Mouse (Mus musculus) brain, embryonic 14.5 days (tissue): ENCODE results near the gene Vamp1. TPM values are rescaled to one million over a fixed set of nuclear protein-coding genes. Genes with fewer than 3 reads are reported as not detected.

Experiments
- DNase-seq: peaks from one replicate; pipeline ENCODE4 v3.0.0-alpha.2; 2011; ENCODE audit warnings: low read depth
- CTCF ChIP-seq: fragments of 200-500 bp; IDR thresholded peaks from 2 replicates; pipeline ENCODE4 v1.5.1; 2012; ENCODE audit warnings: inconsistent platforms, mild to moderate bottlenecking, moderate library complexity, borderline replicate concordance; ENCODE audit not compliant: insufficient read depth, insufficient read length; ENCODE audit errors: extremely low read depth
- POLR2A ChIP-seq: fragments of 200-500 bp; IDR thresholded peaks from 2 replicates; pipeline ENCODE4 v1.6.1; 2012; ENCODE audit warnings: mild to moderate bottlenecking, inconsistent platforms, borderline replicate concordance; ENCODE audit not compliant: poor library complexity, insufficient read depth, insufficient read length, severe bottlenecking; ENCODE audit errors: extremely low read depth
- polyA plus RNA-seq: library from polyadenylated mRNA; depleted of rRNA; stranded (reverse); fragments of >200 nt; gene quantifications from 2 replicates; pipeline ENCODE4 v1.2.3, GENCODE M21; 2012; rRNA removed

The Vamp1 gene
- 19.9 and 22.3 TPM in 2 replicates for polyA plus RNA-seq

GRCm38 (mm10) chr6:125215148-125215954, at the start of gene Vamp1:
TSS of gene Vamp1 (plus strand) at chr6:125215551.
- TF ChIP-seq POLR2A = peak; percentile 75; the same call in 1 of the 2 replicates
- no peak for TF ChIP-seq CTCF
- DNase-seq = peak; percentile 99

- TF ChIP-seq POLR2A = no peak
- TF ChIP-seq CTCF = no peak
- DNase-seq = peak; percentile 74
Observed at GRCm38 (mm10) chr6:125166051-125166751, 49.1 kb upstream of the Vamp1 start, which contains the start of gene Gapdh. TSS of gene Gapdh (minus strand) at chr6:125166467.

GRCm38 (mm10) chr6:125166861-125167650, 48.3 kb upstream of the Vamp1 start:
- TF ChIP-seq POLR2A (no peak), CTCF (no peak)
- peak; percentile 75 for DNase-seq

GRCm38 (mm10) chr6:125168086-125168485, 47.3 kb upstream of the Vamp1 start:
- no peak for DNase-seq
- TF ChIP-seq CTCF (no peak), POLR2A (no peak)

GRCm38 (mm10) chr6:125170194-125170593, 45.2 kb upstream of the Vamp1 start:
- TF ChIP-seq POLR2A = no peak
- no peak for TF ChIP-seq CTCF
- no peak for DNase-seq

GRCm38 (mm10) chr6:125172474-125172873, 42.9 kb upstream of the Vamp1 start:
- TF ChIP-seq CTCF = no peak
- TF ChIP-seq POLR2A = no peak
- DNase-seq = no peak

- no peak for TF ChIP-seq POLR2A
- TF ChIP-seq CTCF = no peak
- DNase-seq = no peak
Observed at GRCm38 (mm10) chr6:125173256-125173655, 42.1 kb upstream of the Vamp1 start.

GRCm38 (mm10) chr6:125175469-125175868, 39.9 kb upstream of the Vamp1 start:
- TF ChIP-seq CTCF (no peak), POLR2A (no peak)

GRCm38 (mm10) chr6:125179601-125180000, 35.8 kb upstream of the Vamp1 start:
- DNase-seq = no peak
- TF ChIP-seq CTCF (no peak), POLR2A (no peak)

More at GRCm38 (mm10) chr6:125175469-125175868, 39.9 kb upstream of the Vamp1 start:
- no peak for DNase-seq

- TF ChIP-seq CTCF = no peak
- TF ChIP-seq POLR2A = no peak
- no peak for DNase-seq
Observed at GRCm38 (mm10) chr6:125182133-125182532, 33.2 kb upstream of the Vamp1 start.

- no peak for TF ChIP-seq CTCF
- no peak for TF ChIP-seq POLR2A
- DNase-seq = no peak
Observed at GRCm38 (mm10) chr6:125186203-125186602, 29.1 kb upstream of the Vamp1 start.

- DNase-seq = peak; percentile 32
- TF ChIP-seq POLR2A = no peak
- no peak for TF ChIP-seq CTCF
Observed at GRCm38 (mm10) chr6:125190816-125191215, 24.5 kb upstream of the Vamp1 start.
